Mouse (Mus musculus) spleen, adult 2 months (tissue): Measurements from ENCODE around the gene Srek1.

ENCODE experiments used
- CTCF ChIP-seq: fragments of 200-500 bp; IDR thresholded peaks from 2 replicates; pipeline ENCODE4 v1.5.1; 2011; ENCODE audit warnings: mild to moderate bottlenecking, inconsistent platforms; ENCODE audit not compliant: insufficient read depth, insufficient read length, insufficient replicate concordance; ENCODE audit errors: extremely low read depth
- POLR2A ChIP-seq: fragments of 200-500 bp; IDR thresholded peaks from 2 replicates; pipeline ENCODE4 v1.6.1; 2011; ENCODE audit warnings: low read depth, low read length, inconsistent platforms

DNA sequence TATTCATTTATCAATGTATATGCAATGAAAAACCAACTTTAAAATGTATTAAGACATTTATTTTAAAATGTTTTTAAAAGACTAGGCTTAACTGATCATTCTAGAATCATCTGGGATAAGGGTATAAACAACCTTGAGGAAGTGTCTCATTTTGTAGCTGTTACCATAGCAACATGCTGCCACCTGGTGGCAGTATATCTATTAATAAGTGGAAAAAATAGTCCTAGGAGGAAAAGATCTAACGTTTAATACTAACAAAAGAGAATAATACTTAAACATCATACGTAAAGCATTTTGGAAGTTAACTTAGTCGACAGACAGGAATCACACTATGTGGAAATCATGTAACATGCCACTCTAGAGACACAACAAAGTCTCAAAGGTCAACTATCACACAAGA lies 23.0 kb downstream of the Srek1 start:
- TF ChIP-seq CTCF (no peak), POLR2A (no peak)
